Mouse (Mus musculus) heart, postnatal 0 days (tissue): Measurements from ENCODE around the gene Rhobtb3. TPM values are rescaled to one million over a fixed set of nuclear protein-coding genes. Genes with fewer than 3 reads are reported as not detected.
"Not testable (repeated sequence)": the region's sequence is repeated elsewhere in the genome, so short reads cannot be mapped to it uniquely, and the experiment has no call there.

Source experiments
- ATAC-seq: fragments of 200-750 bp; cut with Nextera tagmentation; 2 replicates; pipeline ENCODE4 v1.8.0; 2017; ENCODE audit warnings: low read depth, moderate number of reproducible peaks, moderate library complexity; ENCODE audit not compliant: insufficient read depth
- DNase-seq: peaks from one replicate; pipeline ENCODE4 v3.0.0-alpha.2; 2016; ENCODE audit warnings: low spot score
- H3K27ac ChIP-seq: fragments of 300-500 bp; sonication (generic); 2 replicates; pipeline ENCODE4 v1.5.1; 2014; ENCODE audit warnings: low read depth, mild to moderate bottlenecking
- H3K27me3 ChIP-seq: fragments of 300-500 bp; sonication (generic); 2 replicates; pipeline ENCODE4 v1.6.1; 2014; ENCODE audit warnings: low read length, mixed read lengths; ENCODE audit not compliant: control insufficient read depth, insufficient read depth
- H3K36me3 ChIP-seq: fragments of 300-500 bp; sonication (generic); replicated peaks from 2 replicates; pipeline ENCODE4 v1.6.1; 2014; ENCODE audit warnings: low read length, mixed read lengths; ENCODE audit not compliant: control insufficient read depth, insufficient read depth
- H3K4me1 ChIP-seq: fragments of 300-500 bp; sonication (generic); 2 replicates; pipeline ENCODE4 v1.6.1; 2014; ENCODE audit warnings: antibody characterized with exemption; ENCODE audit not compliant: control insufficient read depth, insufficient read depth
- H3K4me2 ChIP-seq: fragments of 300-500 bp; sonication (generic); 2 replicates; pipeline ENCODE4 v1.6.1; 2014; ENCODE audit warnings: low read depth, mild to moderate bottlenecking, low read length, moderate library complexity
- H3K4me3 ChIP-seq: fragments of 300-500 bp; sonication (generic); 2 replicates; pipeline ENCODE4 v1.5.1; 2014; ENCODE audit warnings: low read depth, low read length
- H3K9ac ChIP-seq: fragments of 300-500 bp; sonication (generic); replicated peaks from 2 replicates; pipeline ENCODE4 v1.6.1; 2014; ENCODE audit warnings: low read depth, low read length, mixed read lengths
- H3K9me3 ChIP-seq: fragments of 300-500 bp; sonication (generic); replicated peaks from 2 replicates; pipeline ENCODE4 v1.6.1; 2016; ENCODE audit warnings: low read length; ENCODE audit not compliant: control insufficient read depth
- CTCF ChIP-seq: IDR thresholded peaks from 2 replicates; pipeline ENCODE4 v1.5.1; 2016; ENCODE audit warnings: antibody characterized with exemption, control low read depth, low read depth
- EP300 ChIP-seq: IDR thresholded peaks from 2 replicates; pipeline ENCODE4 v1.6.1; 2016; ENCODE audit warnings: antibody characterized with exemption, low read depth
- WGBS: fragments of 180-500 bp; shearing (Covaris S2); extraction: QIAGEN DNeasy Blood & Tissue Kit; methylation state at CpG from one replicate; pipeline ENCODE4 v1.1.7; 2014; 5-methylcytosine and 5-hydroxymethylcytosine counted together
- polyA plus RNA-seq: library from polyadenylated mRNA; unstranded; fragments of >200 nt; fragmentation: Nextera tagmentation; extraction: Ambion mirVana; gene quantifications from 2 replicates; pipeline ENCODE4 v1.2.1, GENCODE M21; 2015
- total RNA-seq: library from RNA; depleted of rRNA; stranded (reverse); fragments of >200 nt; gene quantifications from 2 replicates; pipeline ENCODE4 v1.2.3, GENCODE M21; 2014; ENCODE audit warnings: low replicate concordance

Gene Rhobtb3
- total and polyA plus RNA-seq, 2 experiments from 2014 or later, result 13.7 to 29.8 TPM

DNA sequence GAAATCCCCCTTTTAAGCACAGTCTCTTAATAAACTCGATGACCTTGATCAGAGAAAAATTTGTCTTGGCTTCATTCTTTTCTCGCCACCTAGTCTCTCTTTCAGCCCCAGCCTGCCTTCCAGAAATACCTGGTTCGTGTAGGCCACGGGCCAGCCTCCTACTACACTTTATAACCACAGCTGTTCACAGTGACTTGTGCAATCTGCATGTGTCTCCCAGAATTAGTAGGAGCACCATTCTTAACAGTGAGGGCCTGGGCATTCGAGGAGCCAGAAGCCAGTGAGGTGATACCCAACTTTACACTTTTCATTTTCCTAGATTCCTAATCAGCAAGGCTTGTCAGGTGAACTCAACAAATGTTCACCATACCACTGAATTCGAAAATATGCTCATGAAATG, 67.1 kb downstream of the Rhobtb3 start:
- WGBS, result 73% methylated on average over 6 of the region's 6 CpGs

DNA sequence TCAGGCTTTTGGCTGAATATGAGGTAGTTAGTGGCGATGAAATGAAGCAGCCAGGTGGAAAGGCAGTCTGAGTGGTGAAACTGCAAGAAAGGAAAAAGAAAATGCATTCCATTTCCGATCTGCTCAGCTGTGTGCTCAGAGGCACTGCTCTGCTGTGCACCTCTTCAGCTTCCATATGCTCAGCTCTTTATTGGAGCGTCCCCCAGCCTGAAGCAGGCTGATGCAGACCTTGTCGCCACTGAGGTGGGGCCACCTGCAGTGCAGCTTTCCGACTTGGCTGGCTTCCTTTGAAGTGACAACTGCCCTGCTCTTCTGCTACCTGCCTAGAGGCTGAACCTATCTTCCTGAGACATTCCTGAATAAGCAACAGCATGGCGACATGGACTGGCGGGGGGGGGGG, 67.5 kb downstream of the Rhobtb3 start:
- WGBS, result 86% methylated on average over 7 of the region's 7 CpGs

More for the DNA sequence above, 67.1 kb downstream of the Rhobtb3 start:
- H3K4me2 ChIP-seq, result no peak overlapping the region
- DNase-seq (no peak), ATAC-seq (no peak)
- H3K9ac ChIP-seq, result no peak overlapping the region
- no peaks in the 10 kb centered on the region for H3K27me3 ChIP-seq
- H3K27ac ChIP-seq, result no peak overlapping the region
- H3K9me3 ChIP-seq, result no peaks in the 10 kb centered on the region
- H3K36me3 ChIP-seq, result peaks cover 20% of the 10 kb centered on the region
- no peaks in the 10 kb centered on the region for H3K4me1 ChIP-seq
- H3K4me3 ChIP-seq, result no peak overlapping the region
- TF ChIP-seq CTCF (no peak), EP300 (no peak)

DNA sequence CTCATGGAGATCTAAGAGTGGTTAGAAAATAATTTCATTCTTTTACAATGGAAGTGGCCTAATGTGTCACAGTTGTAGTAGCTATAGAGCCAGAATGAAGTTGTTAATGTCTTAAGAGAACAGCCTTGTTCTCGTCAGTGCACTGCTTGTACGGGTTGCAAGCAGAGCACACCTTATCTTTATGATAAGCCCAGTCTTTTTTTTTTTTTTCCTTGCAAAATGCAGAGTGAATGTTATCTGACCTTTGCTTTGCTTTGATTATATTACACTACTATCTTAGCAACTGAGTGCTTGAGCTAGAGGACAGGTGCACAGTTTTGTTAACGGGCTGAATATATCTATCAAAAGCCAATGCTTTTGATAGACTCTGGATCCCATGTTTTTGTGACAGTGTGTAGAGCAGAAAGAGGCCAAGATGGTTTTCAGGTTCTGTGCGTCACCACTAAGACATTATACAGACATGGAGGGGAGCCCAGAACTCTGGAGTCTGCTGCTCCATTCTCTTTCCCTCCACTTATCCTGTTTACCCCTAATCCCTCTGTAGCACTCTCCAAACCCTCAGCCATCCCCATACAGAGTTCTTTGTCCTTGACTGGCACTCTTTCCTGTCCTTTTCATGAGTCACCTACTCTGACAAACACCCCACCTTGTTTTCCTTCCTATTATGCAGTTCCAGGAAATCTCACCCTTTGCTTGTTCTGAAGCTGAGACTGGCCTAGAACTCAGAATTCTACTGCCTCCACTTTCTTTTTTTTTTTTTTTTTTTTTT, 68.9 kb downstream of the Rhobtb3 start:
- Histone ChIP-seq H3K9ac (no peak overlapping the region), H3K4me2 (no peak overlapping the region), H3K27ac (no peak overlapping the region), H3K27me3 (no peaks in the 10 kb centered on the region), H3K9me3 (no peaks in the 10 kb centered on the region), H3K4me3 (no peak overlapping the region), H3K36me3 (peaks cover 23% of the 10 kb centered on the region), H3K4me1 (no peaks in the 10 kb centered on the region)
- ATAC-seq (no peak), DNase-seq (no peak)
- 36% methylated on average over 4 of the region's 4 CpGs for WGBS
- no peak for TF ChIP-seq EP300
- no peak for TF ChIP-seq CTCF

More for the DNA sequence above, 67.5 kb downstream of the Rhobtb3 start:
- H3K4me2 ChIP-seq, H3K4me1 ChIP-seq, DNase-seq, H3K27ac ChIP-seq, H3K4me3 ChIP-seq, H3K9ac ChIP-seq, H3K9me3 ChIP-seq, ATAC-seq, H3K27me3 ChIP-seq: not testable (repeated sequence)
- H3K36me3 ChIP-seq, result peaks cover 24% of the 10 kb centered on the region

DNA sequence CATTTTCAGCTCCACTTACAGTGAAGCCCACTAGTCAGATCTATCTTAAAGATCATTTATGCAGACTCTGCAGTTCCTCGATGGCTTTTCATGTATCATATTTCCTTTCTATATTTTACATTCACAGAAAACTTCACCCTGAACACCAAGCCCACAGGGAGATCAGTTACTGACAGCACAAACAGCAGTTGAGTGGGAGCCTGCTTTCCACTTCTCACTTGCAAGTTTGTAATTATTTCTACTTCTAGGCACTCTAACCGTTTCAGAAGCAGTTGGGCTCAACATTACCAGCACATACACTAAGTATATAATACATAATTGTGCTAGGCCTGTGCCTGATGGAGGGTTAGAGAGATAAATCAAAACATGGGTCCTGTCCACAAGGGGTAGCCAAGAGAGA, 75.8 kb downstream of the Rhobtb3 start:
- Histone ChIP-seq H3K4me2 (no peak overlapping the region), H3K9ac (no peak overlapping the region), H3K4me1 (no peaks in the 10 kb centered on the region), H3K9me3 (no peaks in the 10 kb centered on the region), H3K27ac (no peak overlapping the region), H3K36me3 (peaks cover 17% of the 10 kb centered on the region; the same call in 1 of the 2 replicates), H3K4me3 (no peak overlapping the region), H3K27me3 (no peaks in the 10 kb centered on the region)
- TF ChIP-seq CTCF (no peak), EP300 (no peak)
- 86% methylated on average over 2 of the region's 2 CpGs for WGBS
- no peak for DNase-seq
- ATAC-seq, result no peak

DNA sequence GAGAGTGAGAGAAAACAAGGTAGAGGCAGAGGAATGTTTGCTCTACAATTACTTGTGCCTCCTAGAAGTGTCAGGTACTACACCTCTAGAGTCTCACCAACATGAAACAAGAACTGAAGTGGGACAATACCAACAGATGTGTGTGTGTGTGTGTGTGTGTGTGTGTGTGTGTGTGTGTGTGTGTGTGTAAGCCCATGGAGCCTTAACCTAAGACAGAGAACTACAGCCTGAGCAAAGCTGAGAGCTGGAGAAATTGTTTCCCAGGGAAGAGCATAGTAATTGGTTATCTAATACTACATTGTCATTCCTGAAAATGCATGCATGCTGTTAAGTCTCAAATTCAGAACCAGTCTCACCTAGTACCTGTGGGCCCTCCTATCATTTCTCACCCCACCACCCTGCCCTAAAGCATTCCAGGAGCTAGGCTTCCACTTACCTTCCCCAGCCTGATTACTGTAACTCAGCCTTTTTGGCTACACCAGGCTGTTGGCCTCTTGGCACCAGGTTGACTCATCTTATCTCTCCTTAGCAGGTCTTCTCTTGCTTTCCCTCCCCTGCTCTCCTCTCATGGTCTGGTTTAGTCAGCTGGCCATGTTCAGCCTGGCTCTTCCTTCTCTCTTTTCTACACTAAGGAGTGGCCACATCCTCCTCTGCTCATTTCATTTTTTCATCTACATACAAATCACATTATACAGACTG, 78.1 kb downstream of the Rhobtb3 start:
- Histone ChIP-seq H3K9ac (no peak overlapping the region), H3K27me3 (no peaks in the 10 kb centered on the region), H3K4me3 (no peak overlapping the region), H3K36me3 (peaks cover 5% of the 10 kb centered on the region; the same call in 1 of the 2 replicates), H3K27ac (no peak overlapping the region), H3K9me3 (no peaks in the 10 kb centered on the region), H3K4me2 (no peak overlapping the region), H3K4me1 (no peaks in the 10 kb centered on the region)
- DNase-seq (no peak), ATAC-seq (no peak)
- no peak for TF ChIP-seq EP300
- TF ChIP-seq CTCF, result no peak
